Mouse (Mus musculus) small intestine, adult 2 months (tissue): ENCODE measurements at regions not wholly inside any gene's neighbourhood (a gene's known extent, or its start where the extent isn't known, plus 50 kb on each side); places are given as distances from the start of the nearest gene placed in this dataset.

Source experiments
- CTCF ChIP-seq: fragments of 200-500 bp; IDR thresholded peaks from 2 replicates; pipeline ENCODE4 v1.5.1; 2012; ENCODE audit warnings: low read depth, mild to moderate bottlenecking, control low read depth, inconsistent platforms, low read length, moderate library complexity, mixed read lengths; ENCODE audit not compliant: insufficient replicate concordance, insufficient read length; ENCODE audit errors: extremely low read depth
- POLR2A ChIP-seq: fragments of 200-500 bp; IDR thresholded peaks from 2 replicates; pipeline ENCODE4 v1.6.1; 2012; ENCODE audit warnings: low read depth, mild to moderate bottlenecking, control low read depth, inconsistent platforms, low read length, moderate library complexity

- TF ChIP-seq CTCF = no peak
- TF ChIP-seq POLR2A = no peak
Observed at GRCm38 (mm10) chr2:115090430-115091175, 435.8 kb upstream of the Dph6 start.
